Mouse (Mus musculus) midbrain, embryonic 14.5 days (tissue): ENCODE data around the gene Hpd. TPM values are rescaled to one million over a fixed set of nuclear protein-coding genes. Genes with fewer than 3 reads are reported as not detected.
A peak's percentile ranks its signal among the peaks of the same experiment; 100 is the strongest.

Experiments used
- ATAC-seq: fragments of 200-750 bp; cut with Nextera tagmentation; 2 replicates; pipeline ENCODE4 v1.8.0; 2017; ENCODE audit warnings: moderate number of reproducible peaks, moderate library complexity; ENCODE audit not compliant: low FRiP score, low TSS enrichment
- DNase-seq: peaks from one replicate; pipeline ENCODE4 v3.0.0-alpha.2; 2015
- H3K27ac ChIP-seq: fragments of 300-500 bp; sonication (generic); replicated peaks from 2 replicates; pipeline ENCODE4 v1.5.1; 2014; ENCODE audit warnings: mild to moderate bottlenecking, low read depth, low read length, moderate library complexity
- H3K27me3 ChIP-seq: fragments of 300-500 bp; sonication (generic); 2 replicates; pipeline ENCODE4 v1.6.1; 2014; ENCODE audit warnings: low read length, control low read depth, mixed read lengths; ENCODE audit not compliant: control insufficient read depth, insufficient read depth
- H3K36me3 ChIP-seq: fragments of 300-500 bp; sonication (generic); 2 replicates; pipeline ENCODE4 v1.6.1; 2014; ENCODE audit warnings: low read length, control low read depth; ENCODE audit not compliant: control insufficient read depth, insufficient read depth
- H3K4me1 ChIP-seq: fragments of 300-500 bp; sonication (generic); 2 replicates; pipeline ENCODE4 v1.6.1; 2014; ENCODE audit warnings: mild to moderate bottlenecking, antibody characterized with exemption, low read length, control low read depth; ENCODE audit not compliant: control insufficient read depth, insufficient read depth
- H3K4me2 ChIP-seq: fragments of 300-500 bp; sonication (generic); 2 replicates; pipeline ENCODE4 v1.6.1; 2014; ENCODE audit warnings: mild to moderate bottlenecking, low read length, moderate library complexity
- H3K4me3 ChIP-seq: fragments of 300-500 bp; sonication (generic); replicated peaks from 2 replicates; pipeline ENCODE4 v1.5.1; 2014; ENCODE audit warnings: low read depth, low read length
- H3K9ac ChIP-seq: fragments of 300-500 bp; sonication (generic); replicated peaks from 2 replicates; pipeline ENCODE4 v1.6.1; 2014; ENCODE audit warnings: mild to moderate bottlenecking, low read length, moderate library complexity
- H3K9me3 ChIP-seq: fragments of 300-500 bp; sonication (generic); 2 replicates; pipeline ENCODE4 v1.6.1; 2016; ENCODE audit warnings: low read length, control low read depth, mixed read lengths; ENCODE audit not compliant: control insufficient read depth
- WGBS: fragments of 180-500 bp; shearing (Covaris S2); extraction: QIAGEN DNeasy Blood & Tissue Kit; methylation state at CpG from one replicate; pipeline ENCODE4 v1.1.7; 2014; 5-methylcytosine and 5-hydroxymethylcytosine counted together
- polyA plus RNA-seq: library from polyadenylated mRNA; unstranded; fragments of >200 nt; fragmentation: Nextera tagmentation; extraction: Ambion mirVana; gene quantifications from 2 replicates; pipeline ENCODE4 v1.2.1, GENCODE M21; 2014

Gene Hpd
- polyA plus RNA-seq, 1 experiment from 2014 or later: not detected

DNA sequence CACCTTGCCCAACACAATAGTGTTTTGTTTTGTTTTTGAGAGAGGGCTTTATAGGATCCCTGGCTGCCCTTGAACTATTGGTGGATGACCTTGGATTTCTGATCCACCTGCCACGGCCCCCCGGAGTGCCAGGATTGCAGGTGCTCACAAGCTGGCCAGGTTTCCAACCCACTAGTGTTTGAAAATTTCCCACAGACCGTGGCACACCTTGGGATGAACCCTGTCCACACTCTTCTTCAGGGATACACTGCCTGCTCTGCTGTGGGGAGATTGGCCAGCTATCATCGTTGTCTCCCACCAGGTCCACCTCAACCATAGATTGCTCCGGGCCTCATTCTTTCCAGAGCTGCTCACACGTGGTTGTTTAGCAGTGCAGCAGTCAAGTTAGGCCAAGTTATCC, 12.3 kb upstream of the Hpd start:
- no peak overlapping the region for H3K4me3 ChIP-seq
- H3K36me3 ChIP-seq: no peaks in the 10 kb centered on the region
- H3K27me3 ChIP-seq: no peaks in the 10 kb centered on the region
- WGBS: 91% methylated on average over 6 of the region's 6 CpGs
- ATAC-seq (no peak), DNase-seq (no peak)
- no peaks in the 10 kb centered on the region for H3K9me3 ChIP-seq
- H3K9ac ChIP-seq: no peak overlapping the region
- H3K27ac ChIP-seq: no peak overlapping the region
- no peak overlapping the region for H3K4me2 ChIP-seq
- H3K4me1 ChIP-seq: no peaks in the 10 kb centered on the region

GRCm38 (mm10) chr5:123193436-123193835, 10.9 kb upstream of the Hpd start:
- H3K4me1 ChIP-seq: no peaks in the 10 kb centered on the region
- no peak overlapping the region for H3K4me3 ChIP-seq
- DNase-seq: no peak
- no peak overlapping the region for H3K27ac ChIP-seq
- no peaks in the 10 kb centered on the region for H3K36me3 ChIP-seq
- no peaks in the 10 kb centered on the region for H3K27me3 ChIP-seq
- H3K9ac ChIP-seq: no peak overlapping the region
- no peaks in the 10 kb centered on the region for H3K9me3 ChIP-seq
- no peak overlapping the region for H3K4me2 ChIP-seq
- no peak for ATAC-seq
- 86% methylated on average over 5 of the region's 5 CpGs for WGBS

DNA sequence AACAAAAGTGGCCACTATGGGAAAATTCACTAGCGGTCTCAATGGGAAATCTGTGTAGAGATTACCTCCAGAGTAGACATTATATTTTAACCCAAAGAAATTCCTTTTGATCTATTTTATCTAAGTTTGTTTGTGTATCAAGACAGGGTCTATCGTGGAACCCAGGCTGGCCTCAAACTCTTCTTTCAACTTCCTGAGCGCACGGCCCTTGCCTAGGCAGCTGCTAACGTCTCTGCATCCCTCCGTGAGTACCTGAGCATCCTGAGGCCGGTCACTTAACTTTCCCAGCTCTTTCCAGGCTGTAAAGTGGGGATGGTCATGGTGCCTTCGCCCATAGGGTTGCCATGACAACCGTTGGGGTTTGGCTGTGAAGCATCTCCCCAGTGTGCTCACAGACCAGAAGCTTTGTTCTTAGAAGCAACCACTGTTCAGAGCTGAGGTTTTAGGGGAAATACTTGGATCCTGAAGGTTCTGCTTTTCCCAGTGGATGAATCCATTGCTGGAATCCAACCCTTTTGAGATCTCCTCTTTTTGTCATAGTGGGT, 10.2 kb upstream of the Hpd start:
- no peak overlapping the region for H3K4me2 ChIP-seq
- H3K27me3 ChIP-seq: no peaks in the 10 kb centered on the region
- no peak for ATAC-seq
- no peaks in the 10 kb centered on the region for H3K36me3 ChIP-seq
- 56% methylated on average over 9 of the region's 9 CpGs for WGBS
- H3K4me1 ChIP-seq: no peaks in the 10 kb centered on the region
- no peaks in the 10 kb centered on the region for H3K9me3 ChIP-seq
- H3K4me3 ChIP-seq: no peak overlapping the region
- no peak overlapping the region for H3K9ac ChIP-seq
- H3K27ac ChIP-seq: no peak overlapping the region
- DNase-seq: peak; percentile 52

DNA sequence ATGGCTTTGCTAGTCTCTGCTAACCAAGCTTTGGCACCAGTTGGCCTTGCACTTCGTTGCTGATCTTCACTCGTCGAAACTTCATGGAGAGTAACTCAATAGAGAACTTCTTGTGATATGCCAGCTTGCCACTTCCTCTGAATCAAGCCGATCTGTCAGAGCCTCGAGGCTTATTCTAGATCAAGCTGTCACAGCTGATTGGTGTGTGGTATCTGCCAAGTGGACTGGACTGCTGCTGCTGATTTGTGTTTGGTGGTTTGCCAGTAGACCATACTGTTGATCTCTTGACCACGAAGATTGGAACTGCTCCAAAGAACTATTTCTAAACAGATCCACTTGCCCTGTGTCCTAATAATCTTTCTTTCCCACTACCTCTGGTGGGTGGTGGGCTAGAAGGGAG, 8.9 kb upstream of the Hpd start:
- H3K9ac ChIP-seq: no peak overlapping the region
- no peaks in the 10 kb centered on the region for H3K4me1 ChIP-seq
- no peak overlapping the region for H3K27ac ChIP-seq
- ATAC-seq (no peak), DNase-seq (no peak)
- no peak overlapping the region for H3K4me3 ChIP-seq
- H3K9me3 ChIP-seq: no peaks in the 10 kb centered on the region
- no peaks in the 10 kb centered on the region for H3K36me3 ChIP-seq
- 87% methylated on average over 6 of the region's 6 CpGs for WGBS
- H3K27me3 ChIP-seq: no peaks in the 10 kb centered on the region
- no peak overlapping the region for H3K4me2 ChIP-seq

- Histone ChIP-seq H3K9me3 (no peaks in the 10 kb centered on the region), H3K4me1 (no peaks in the 10 kb centered on the region), H3K4me2 (no peak overlapping the region), H3K4me3 (no peak overlapping the region), H3K36me3 (no peaks in the 10 kb centered on the region), H3K27me3 (no peaks in the 10 kb centered on the region), H3K27ac (no peak overlapping the region), H3K9ac (no peak overlapping the region)
- ATAC-seq (no peak), DNase-seq (no peak)
- 78% methylated on average over 3 of the region's 3 CpGs for WGBS
These were observed 8.4 kb upstream of the Hpd start for GRCm38 (mm10) chr5:123190912-123191311.

GRCm38 (mm10) chr5:123187306-123187705, 4.8 kb upstream of the Hpd start:
- H3K27me3 ChIP-seq: no peaks in the 10 kb centered on the region
- ATAC-seq: no peak

GRCm38 (mm10) chr5:123185966-123186365, 3.4 kb upstream of the Hpd start:
- H3K27ac ChIP-seq: no peak overlapping the region
- H3K9ac ChIP-seq: no peak overlapping the region
- no peak overlapping the region for H3K4me3 ChIP-seq
- DNase-seq (no peak), ATAC-seq (no peak)
- no peaks in the 10 kb centered on the region for H3K27me3 ChIP-seq
- H3K4me1 ChIP-seq: no peaks in the 10 kb centered on the region
- H3K4me2 ChIP-seq: no peak overlapping the region
- no peaks in the 10 kb centered on the region for H3K9me3 ChIP-seq
- WGBS: 76% methylated on average over 6 of the region's 6 CpGs
- no peaks in the 10 kb centered on the region for H3K36me3 ChIP-seq

More at GRCm38 (mm10) chr5:123187306-123187705, 4.8 kb upstream of the Hpd start:
- H3K4me1 ChIP-seq: no peaks in the 10 kb centered on the region
- no peak overlapping the region for H3K9ac ChIP-seq
- H3K4me3 ChIP-seq: no peak overlapping the region
- no peaks in the 10 kb centered on the region for H3K9me3 ChIP-seq
- H3K36me3 ChIP-seq: no peaks in the 10 kb centered on the region
- H3K27ac ChIP-seq: no peak overlapping the region
- DNase-seq: no peak
- 94% methylated on average over 3 of the region's 3 CpGs for WGBS
- no peak overlapping the region for H3K4me2 ChIP-seq

- no peaks in the 10 kb centered on the region for H3K27me3 ChIP-seq
- H3K36me3 ChIP-seq: no peaks in the 10 kb centered on the region
- no peak for ATAC-seq
- H3K4me2 ChIP-seq: no peak overlapping the region
- no peak overlapping the region for H3K4me3 ChIP-seq
- H3K9ac ChIP-seq: no peak overlapping the region
- DNase-seq: no peak
- no peak overlapping the region for H3K27ac ChIP-seq
- no peaks in the 10 kb centered on the region for H3K4me1 ChIP-seq
- H3K9me3 ChIP-seq: no peaks in the 10 kb centered on the region
- 73% methylated on average over 6 of the region's 6 CpGs for WGBS
These were observed 991 bp downstream of the Hpd start for GRCm38 (mm10) chr5:123181536-123181935.

GRCm38 (mm10) chr5:123180390-123180789, 2.1 kb downstream of the Hpd start:
- 95% methylated on average over 15 of the region's 15 CpGs for WGBS
- Histone ChIP-seq H3K36me3 (no peaks in the 10 kb centered on the region), H3K27me3 (no peaks in the 10 kb centered on the region), H3K4me3 (no peak overlapping the region), H3K9ac (no peak overlapping the region), H3K9me3 (no peaks in the 10 kb centered on the region), H3K4me2 (no peak overlapping the region), H3K27ac (no peak overlapping the region), H3K4me1 (no peaks in the 10 kb centered on the region)
- DNase-seq (no peak), ATAC-seq (no peak)
